Mouse (Mus musculus): ENCODE measurements around the gene Zfp687.
"Not testable (repeated sequence)": the region's sequence is repeated elsewhere in the genome, so short reads cannot be mapped to it uniquely, and the experiment has no call there.

DNA sequence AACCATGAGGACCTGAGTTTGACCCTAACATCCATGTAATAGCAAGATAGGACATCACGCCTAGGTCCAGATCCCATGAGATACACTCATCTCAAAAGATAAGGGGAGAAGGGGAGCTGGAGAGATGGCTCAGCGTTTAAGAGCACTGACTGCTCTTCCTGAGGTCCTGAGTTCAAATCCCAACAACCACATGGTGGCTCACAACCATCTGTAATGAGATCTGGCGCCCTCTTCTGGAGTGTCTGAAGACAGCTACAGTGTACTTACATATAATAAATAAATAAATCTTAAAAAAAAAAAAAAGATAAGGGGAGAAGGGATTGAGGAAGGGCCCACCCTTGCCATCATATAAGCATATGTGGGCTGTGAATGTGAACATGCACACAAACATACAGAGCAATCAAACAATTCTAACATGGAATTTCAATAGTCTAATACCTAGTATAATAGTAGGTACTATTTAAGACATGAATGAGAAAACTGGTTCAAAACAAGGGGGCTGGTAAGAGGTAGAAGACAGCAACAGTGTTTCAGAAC, 14.1 kb upstream of the Zfp687 start:
- TF ChIP-seq EP300 (IDR thresholded peaks at IDR 0.05), result not testable (repeated sequence)
- 0 out of 2 replicates have a peak, but pooled peaks have one; percentile 17 for TF ChIP-seq CTCF (IDR thresholded peaks at IDR 0.05)
